In the genomic region with DNA sequence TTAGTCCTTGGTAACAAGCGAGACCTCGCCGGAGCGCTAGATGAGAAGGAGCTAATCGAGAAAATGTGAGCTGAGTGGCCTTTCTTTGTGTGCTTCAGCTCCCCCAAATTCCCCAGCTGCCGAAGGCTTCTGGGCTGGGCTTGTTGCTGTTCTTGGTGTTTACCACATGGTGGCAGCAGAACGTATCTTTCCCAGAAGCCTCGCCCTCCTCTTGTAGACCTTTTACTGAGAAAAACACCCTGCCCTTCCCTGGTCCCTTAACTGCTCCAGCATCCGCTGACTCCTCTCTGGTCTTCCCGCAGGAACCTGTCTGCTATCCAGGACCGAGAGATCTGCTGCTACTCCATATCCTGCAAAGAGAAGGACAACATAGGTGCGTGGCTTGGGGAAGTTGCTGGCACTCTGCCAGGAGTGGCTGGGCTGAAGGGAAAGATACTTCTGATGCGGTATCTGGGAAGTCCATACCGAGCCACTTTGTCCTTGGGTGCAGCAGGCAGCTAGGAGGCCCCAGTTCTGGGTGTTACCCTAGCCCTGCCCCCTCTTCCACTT, we compare ENCODE assay signal across 1 mouse cellular context.
TF ChIP-seq lines count a peak whose summit lies in the region.

No protein-coding gene starts in this region.

TF ChIP-seq in CH12.LX, 34 proteins besides CTCF, POLR2A, EP300 and RAD21:
- TF ChIP-seq GABPA (IDR thresholded peaks at IDR 0.05; ENCODE audit: insufficient replicate concordance, low read depth, low read length), result no peak
- peak; percentile 78 for TF ChIP-seq SMC3 (IDR thresholded peaks at IDR 0.05; ENCODE audit: low read depth, low read length)
